Mouse (Mus musculus): Measurements from ENCODE around the gene Cd4. TPM values are rescaled to one million over a fixed set of nuclear protein-coding genes. Genes with fewer than 3 reads are reported as not detected.

The Cd4 gene
- 5.8 and 10.0 TPM in 2 replicates for total RNA-seq (2017)

DNA sequence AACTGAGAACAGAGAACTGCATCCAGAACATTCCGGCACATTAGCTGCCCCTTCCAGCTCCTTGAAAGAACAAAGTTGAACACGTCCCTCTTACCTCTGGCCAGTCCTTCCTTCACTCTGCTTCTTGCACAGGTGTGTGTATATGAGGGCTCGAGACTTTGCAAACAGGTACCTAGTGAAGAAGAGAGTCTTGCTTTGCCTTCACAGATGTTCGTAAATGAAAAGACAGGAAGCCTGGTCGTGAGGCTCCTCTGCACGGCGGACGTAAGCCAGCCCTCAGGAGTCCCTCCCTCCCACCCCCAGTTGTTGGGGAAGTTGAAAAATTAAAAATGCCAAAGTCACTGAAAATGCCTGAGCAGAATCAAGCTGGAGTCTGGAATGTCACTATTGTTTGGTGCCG, at the start of gene Cd4:
Gene Cd4, minus strand, starts transcription at position 236 of the 400 bp plus-strand sequence.
- ATAC-seq (replicated peaks in 1 of 2; ENCODE audit: insufficient read depth in 1 of 2, low FRiP score in 2 of 2, low TSS enrichment in 1 of 2, low read depth in 1 of 2, poor library complexity in 2 of 2, severe bottlenecking in 2 of 2) = no peak

DNA sequence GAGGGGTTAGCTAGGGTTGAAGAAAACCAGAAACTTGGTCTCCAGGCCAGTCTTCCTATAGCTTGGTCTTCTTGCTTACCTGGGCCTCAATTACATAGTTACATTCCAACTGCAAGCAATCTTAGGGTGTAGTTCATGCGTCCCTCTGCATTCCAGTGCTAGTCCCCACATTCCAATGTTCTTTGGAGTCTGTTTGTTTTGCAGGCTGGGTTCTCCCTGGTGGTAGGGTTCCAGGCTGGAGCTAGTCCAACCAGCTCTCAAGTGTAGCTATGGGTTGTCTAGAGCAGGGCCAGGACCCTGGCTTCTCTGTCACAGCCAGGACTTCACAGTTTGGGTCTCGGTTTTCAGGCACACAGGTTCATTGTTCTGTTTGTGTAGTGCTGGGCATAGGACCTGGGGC, 49.5 kb upstream of the Cd4 start:
- ATAC-seq (replicated peaks in 1 of 2; ENCODE audit: insufficient read depth in 1 of 2, low FRiP score in 2 of 2, low TSS enrichment in 1 of 2, low read depth in 1 of 2, poor library complexity in 2 of 2, severe bottlenecking in 2 of 2) = no peak

DNA sequence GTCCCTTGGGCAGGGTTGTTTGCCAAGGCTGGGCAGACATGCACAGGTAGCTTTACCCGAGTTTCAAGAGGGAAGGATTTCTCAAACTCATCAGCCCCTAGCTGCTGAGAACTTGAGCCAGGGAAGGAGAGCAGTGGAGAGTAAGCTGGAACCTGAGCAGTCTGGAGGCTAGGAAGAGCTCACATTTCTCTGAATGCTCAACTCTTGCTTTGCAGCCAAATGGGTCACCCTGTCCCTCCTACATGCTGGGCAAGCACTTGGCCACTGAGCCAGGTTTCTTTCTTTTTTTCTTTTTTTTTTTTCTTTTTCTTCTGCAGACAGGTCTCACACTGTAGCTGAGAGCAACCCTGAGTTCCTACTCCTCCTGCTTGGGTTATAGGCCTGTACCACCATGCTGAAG, 48.7 kb upstream of the Cd4 start:
- no peak for ATAC-seq (replicated peaks in 1 of 2; ENCODE audit: insufficient read depth in 1 of 2, low FRiP score in 2 of 2, low TSS enrichment in 1 of 2, low read depth in 1 of 2, poor library complexity in 2 of 2, severe bottlenecking in 2 of 2)

DNA sequence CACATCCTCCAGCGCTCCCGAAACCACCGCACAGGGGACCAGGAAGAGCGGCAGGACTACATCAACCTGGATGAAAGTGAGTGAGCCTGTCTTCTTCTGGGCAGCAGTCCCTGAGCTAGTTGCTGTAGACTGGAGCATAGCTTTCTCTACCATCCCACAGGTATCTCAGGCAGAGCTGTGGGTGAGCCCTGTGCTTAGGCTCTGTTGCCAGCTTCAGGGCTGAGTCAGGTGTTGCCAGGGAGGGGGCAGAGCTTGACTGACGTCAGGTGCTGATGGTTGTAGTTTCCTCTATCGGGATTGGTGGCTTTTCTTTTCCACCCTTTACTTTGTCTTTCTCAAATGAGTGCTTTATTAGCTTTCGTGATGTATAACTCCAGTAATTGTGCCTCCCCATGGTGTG, 46.6 kb upstream of the Cd4 start:
- ATAC-seq (replicated peaks in 1 of 2; ENCODE audit: insufficient read depth in 1 of 2, low FRiP score in 2 of 2, low TSS enrichment in 1 of 2, low read depth in 1 of 2, poor library complexity in 2 of 2, severe bottlenecking in 2 of 2) = no peak

- no peak for ATAC-seq (replicated peaks in 1 of 2; ENCODE audit: insufficient read depth in 1 of 2, low FRiP score in 2 of 2, low TSS enrichment in 1 of 2, low read depth in 1 of 2, poor library complexity in 2 of 2, severe bottlenecking in 2 of 2)
Observed at GRCm38 (mm10) chr6:124933127-124933526, 45.1 kb upstream of the Cd4 start.

- no peak for ATAC-seq (replicated peaks in 1 of 2; ENCODE audit: insufficient read depth in 1 of 2, low FRiP score in 2 of 2, low TSS enrichment in 1 of 2, low read depth in 1 of 2, poor library complexity in 2 of 2, severe bottlenecking in 2 of 2)
Observed at GRCm38 (mm10) chr6:124932314-124932695, 44.3 kb upstream of the Cd4 start.

DNA sequence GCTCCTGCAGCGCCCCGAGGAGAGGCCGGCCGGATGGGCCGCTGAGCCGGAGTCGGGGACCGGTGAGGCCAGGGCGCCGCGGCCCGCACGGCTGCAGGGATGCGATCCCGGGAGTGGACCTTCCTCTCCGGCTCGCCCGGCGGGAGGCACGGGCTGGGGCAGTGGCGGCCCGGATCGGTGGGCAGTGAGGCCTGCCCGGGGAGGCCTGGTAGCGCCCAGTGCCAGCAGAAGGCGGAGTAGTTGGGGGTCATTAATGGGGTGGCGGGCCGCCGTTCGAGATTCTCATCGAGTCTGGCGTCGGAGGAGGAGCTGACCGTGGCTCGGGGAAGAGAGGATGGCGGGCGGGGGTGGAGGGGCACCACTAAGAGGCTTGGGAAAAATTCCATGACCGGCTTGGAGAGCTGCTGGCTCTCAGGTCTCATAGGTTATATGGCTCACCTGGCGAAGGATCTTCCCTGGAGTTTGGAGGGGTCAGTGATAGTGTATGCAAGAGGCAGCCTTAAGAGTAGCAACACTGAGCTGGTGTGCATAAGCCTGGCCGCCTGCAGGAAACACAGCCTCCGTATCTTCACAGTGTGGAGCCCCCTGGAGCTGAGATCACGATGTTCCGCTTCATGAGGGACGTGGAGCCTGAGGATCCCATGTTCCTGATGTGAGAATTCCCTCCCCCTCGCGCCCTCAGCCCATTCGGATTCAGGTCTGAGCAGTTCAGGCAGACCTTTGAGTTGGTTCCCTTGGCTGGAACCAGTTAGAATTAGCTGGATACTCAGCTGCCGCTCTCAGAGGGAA, 43.7 kb upstream of the Cd4 start:
- ATAC-seq (replicated peaks in 1 of 2; ENCODE audit: insufficient read depth in 1 of 2, low FRiP score in 2 of 2, low TSS enrichment in 1 of 2, low read depth in 1 of 2, poor library complexity in 2 of 2, severe bottlenecking in 2 of 2) = 0 out of 4 replicates have a peak, but pooled peaks of 1 of the 2 experiments have one; percentile 15

DNA sequence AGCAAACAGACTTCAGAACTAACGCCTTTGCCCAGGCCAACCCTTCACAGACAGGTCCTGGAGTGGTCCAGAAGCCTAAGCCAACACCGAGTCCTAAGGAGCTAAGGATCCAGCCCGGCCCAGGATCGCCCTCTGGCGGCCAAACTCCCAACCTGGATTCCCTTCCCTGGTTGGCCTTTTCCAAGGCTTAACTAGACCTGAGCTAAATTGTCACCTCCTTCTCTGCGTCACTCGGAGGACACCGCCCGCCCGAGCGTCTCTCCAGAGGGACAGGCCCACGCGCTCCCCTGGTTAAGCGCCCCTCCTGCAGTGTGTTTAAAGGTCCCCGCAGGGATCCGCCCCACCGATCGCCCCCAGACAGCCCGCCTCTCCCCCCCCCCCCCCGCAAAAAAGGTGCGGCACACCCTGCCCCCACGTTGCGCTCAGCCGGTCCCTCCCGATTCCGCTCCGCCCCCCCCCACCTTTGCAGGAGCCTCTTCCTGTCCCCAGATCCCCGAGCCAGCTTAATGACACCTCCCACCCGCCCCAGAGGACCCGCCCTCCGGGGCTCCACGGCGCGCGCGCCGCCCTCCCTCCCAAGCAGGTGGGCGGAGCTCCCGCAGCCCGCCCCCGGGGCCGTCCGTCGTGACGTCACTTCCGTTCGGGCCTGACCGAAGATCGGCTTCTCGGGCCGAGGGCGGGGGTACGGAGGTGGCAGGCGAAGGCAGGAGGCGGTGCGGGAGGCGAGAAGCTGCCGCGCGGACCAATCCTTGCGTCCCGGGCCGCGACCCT, 42.9 kb upstream of the Cd4 start, which contains the start of gene Mlf2:
Gene Mlf2, plus strand, starts transcription at position 633 of the 771 bp plus-strand sequence.
- ATAC-seq (replicated peaks in 1 of 2; ENCODE audit: insufficient read depth in 1 of 2, low FRiP score in 2 of 2, low TSS enrichment in 1 of 2, low read depth in 1 of 2, poor library complexity in 2 of 2, severe bottlenecking in 2 of 2) = peak; percentile 85 to 88

- ATAC-seq (replicated peaks in 1 of 2; ENCODE audit: insufficient read depth in 1 of 2, low FRiP score in 2 of 2, low TSS enrichment in 1 of 2, low read depth in 1 of 2, poor library complexity in 2 of 2, severe bottlenecking in 2 of 2) = no peak
Observed at GRCm38 (mm10) chr6:124930231-124930630, 42.2 kb upstream of the Cd4 start.

DNA sequence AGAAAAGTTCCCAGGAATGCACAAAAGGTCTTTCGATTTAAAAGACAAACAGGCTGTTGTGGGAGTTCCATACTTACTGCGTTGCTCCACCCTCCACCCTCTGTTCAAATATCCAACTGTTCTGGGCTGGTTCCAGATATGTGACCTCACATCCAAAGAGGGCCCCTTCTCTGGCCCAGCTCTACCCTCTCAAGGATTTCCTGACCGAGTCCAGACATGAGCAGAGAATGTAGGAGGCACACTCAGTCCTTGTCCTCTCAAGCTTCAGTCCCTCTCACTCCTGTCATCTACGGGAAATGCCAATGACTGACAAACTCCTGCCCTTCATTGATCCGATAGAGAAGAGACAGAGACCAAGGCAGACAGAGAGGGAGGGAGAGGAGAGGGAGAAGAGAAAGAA, 37.9 kb upstream of the Cd4 start:
- 0 out of 4 replicates have a peak, but pooled peaks of 1 of the 2 experiments have one; percentile 9 for ATAC-seq (replicated peaks in 1 of 2; ENCODE audit: insufficient read depth in 1 of 2, low FRiP score in 2 of 2, low TSS enrichment in 1 of 2, low read depth in 1 of 2, poor library complexity in 2 of 2, severe bottlenecking in 2 of 2)

DNA sequence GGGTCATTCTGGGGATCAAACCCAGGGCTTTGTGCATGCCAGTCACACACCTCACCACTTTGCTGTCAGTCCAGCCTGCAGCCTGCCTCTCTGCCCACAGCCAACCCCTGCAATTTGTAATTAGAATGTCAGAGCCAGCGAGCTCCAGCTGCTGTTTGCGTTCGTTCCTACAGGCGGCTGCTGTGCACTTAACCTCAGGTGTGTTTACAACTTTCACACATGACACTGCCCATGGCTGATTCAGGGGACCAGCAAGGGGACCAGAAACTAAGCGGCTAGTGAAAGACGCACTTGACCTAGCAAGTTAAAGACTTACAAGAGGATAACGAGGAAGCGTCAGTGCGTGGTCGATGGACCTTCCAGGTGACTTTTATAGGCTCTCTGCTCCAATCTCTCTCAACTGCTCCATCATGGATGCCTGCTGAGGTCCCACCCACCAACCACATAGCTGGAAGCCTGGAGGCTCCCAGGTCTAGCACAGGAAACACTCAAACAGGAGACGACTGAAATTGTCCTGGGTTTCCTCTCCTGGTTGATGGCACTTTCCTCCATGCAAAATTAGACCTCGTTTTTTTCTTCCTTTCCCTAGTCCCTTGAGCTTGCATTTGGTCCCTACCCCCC, 37.3 kb upstream of the Cd4 start:
- ATAC-seq (replicated peaks in 1 of 2; ENCODE audit: insufficient read depth in 1 of 2, low FRiP score in 2 of 2, low TSS enrichment in 1 of 2, low read depth in 1 of 2, poor library complexity in 2 of 2, severe bottlenecking in 2 of 2) = no peak

- peak; percentile 29 to 63; a peak in 3 of 4 replicates for ATAC-seq (replicated peaks in 1 of 2; ENCODE audit: insufficient read depth in 1 of 2, low FRiP score in 2 of 2, low TSS enrichment in 1 of 2, low read depth in 1 of 2, poor library complexity in 2 of 2, severe bottlenecking in 2 of 2)
Observed at GRCm38 (mm10) chr6:124921539-124921938, 33.5 kb upstream of the Cd4 start.

- ATAC-seq (replicated peaks in 1 of 2; ENCODE audit: insufficient read depth in 1 of 2, low FRiP score in 2 of 2, low TSS enrichment in 1 of 2, low read depth in 1 of 2, poor library complexity in 2 of 2, severe bottlenecking in 2 of 2) = no peak
Observed at GRCm38 (mm10) chr6:124920318-124921085, 32.5 kb upstream of the Cd4 start.

DNA sequence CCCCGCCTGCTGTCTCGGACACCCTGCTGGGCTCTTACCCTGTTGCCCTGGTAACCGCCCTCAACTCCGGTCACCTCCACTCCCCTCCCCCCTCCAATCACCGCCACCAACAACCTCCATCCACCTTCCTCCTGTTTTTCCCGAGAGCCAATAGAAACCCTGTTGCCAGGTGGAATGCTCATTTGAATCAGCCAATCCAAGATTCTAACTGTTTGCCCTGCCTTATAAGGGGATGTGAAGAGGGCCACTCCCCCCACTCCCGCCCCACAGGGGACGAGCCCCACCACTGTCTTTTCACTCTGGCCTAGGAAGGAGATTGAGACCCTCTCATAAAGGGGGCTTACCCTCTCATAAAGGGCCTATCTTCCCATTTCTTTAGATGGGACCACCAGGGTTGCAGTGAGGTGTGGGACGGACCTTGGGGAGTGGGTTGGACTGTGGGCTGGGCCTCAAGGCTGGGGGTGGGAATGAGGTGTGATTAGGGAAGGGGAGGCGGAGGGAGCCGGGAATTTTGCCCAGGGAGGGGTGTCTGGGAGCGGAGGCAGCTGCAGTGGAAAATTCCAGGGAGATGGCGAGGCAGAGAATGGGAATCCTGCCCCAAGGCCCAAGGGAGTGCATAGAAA, 31.8 kb upstream of the Cd4 start, which contains the start of gene Ptms:
Gene Ptms, minus strand, starts transcription at position 409 of the 623 bp plus-strand sequence.
- peak; percentile 49 to 51 for ATAC-seq (replicated peaks in 1 of 2; ENCODE audit: insufficient read depth in 1 of 2, low FRiP score in 2 of 2, low TSS enrichment in 1 of 2, low read depth in 1 of 2, poor library complexity in 2 of 2, severe bottlenecking in 2 of 2)

DNA sequence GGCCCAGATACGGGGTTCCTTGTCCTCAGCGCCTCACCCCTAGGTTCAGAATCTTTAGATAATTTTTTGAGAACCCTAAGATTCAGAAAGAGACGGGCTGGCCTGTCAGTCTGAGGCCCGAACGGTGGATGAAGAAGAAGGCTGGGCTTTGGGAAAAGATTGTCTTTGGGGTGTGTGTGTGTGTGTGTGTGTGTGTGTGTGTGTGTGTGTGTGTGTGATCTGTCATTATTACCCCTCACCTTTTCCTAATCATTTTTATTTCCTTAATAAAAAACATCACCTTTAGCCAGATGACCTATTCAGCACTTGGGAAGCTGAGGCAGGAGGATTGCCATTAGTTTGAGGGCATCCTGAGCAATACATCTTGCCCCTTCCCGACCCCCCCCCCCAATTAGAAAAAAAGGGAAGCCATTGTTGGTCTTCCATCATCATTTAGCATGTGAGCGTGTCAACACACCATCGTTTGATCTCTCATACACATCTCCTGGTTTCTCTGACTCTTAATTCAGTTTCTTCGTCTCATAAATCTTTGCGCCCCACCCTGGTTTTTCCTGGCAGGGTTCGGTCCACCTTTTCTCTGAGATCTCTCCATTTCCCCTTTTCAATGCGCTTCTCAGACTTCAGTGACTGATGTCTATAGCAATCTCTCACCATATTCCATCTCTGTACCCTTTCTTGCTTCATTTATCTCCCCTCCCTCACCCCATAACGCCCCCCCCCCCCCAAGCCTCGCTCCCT, 31.0 kb upstream of the Cd4 start:
- no peak for ATAC-seq (replicated peaks in 1 of 2; ENCODE audit: insufficient read depth in 1 of 2, low FRiP score in 2 of 2, low TSS enrichment in 1 of 2, low read depth in 1 of 2, poor library complexity in 2 of 2, severe bottlenecking in 2 of 2)

DNA sequence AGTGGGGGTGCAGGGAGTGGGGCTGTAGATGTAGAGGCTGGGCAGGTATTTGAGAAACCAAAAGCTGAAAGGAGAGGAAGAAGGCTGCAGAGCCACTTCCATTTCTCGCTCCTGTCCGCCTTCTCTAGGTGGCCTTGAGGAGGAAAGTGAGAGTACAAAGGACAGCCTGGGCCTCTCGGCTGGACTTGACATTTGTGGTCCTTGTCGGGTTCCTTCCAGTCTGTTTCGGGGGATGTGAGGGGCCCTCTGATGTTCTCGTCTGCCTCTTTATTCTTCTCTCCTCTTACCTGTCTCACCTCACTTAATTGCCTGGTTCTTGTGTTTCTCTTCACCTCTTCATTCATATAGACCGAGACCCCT, 30.3 kb upstream of the Cd4 start:
- ATAC-seq (replicated peaks in 1 of 2; ENCODE audit: insufficient read depth in 1 of 2, low FRiP score in 2 of 2, low TSS enrichment in 1 of 2, low read depth in 1 of 2, poor library complexity in 2 of 2, severe bottlenecking in 2 of 2) = no peak
